Mouse (Mus musculus): Measurements from ENCODE around the gene Ifit1bl1. TPM values are rescaled to one million over a fixed set of nuclear protein-coding genes. Genes with fewer than 3 reads are reported as not detected.

Ifit1bl1 gene
- polyA plus RNA-seq, 1 experiment from 2014 or later: 2.4 TPM

- Histone ChIP-seq H3K9ac (ENCODE audit: low read depth, low read length) (no peak overlapping the region), H3K27ac (ENCODE audit: low read length) (no peak overlapping the region), H3K27me3 (ENCODE audit: control insufficient read depth, insufficient read depth, low read depth, low read length) (no peaks in the 10 kb centered on the region), H3K36me3 (ENCODE audit: control insufficient read depth, insufficient read depth, low read length) (peaks cover 3% of the 10 kb centered on the region; the same call in 1 of the 2 replicates), H3K4me2 (ENCODE audit: low read length) (no peak overlapping the region), H3K4me1 (ENCODE audit: control insufficient read depth, insufficient read depth, low read length) (no peaks in the 10 kb centered on the region), H3K4me3 (ENCODE audit: low read depth, low read length) (no peak overlapping the region), H3K9me3 (replicated peaks; ENCODE audit: control insufficient read depth, low read length, poor library complexity, severe bottlenecking) (no peaks in the 10 kb centered on the region)
- no peak for ATAC-seq
- 65% methylated on average over 1 of the region's 1 CpGs for WGBS
Measured at GRCm38 (mm10) chr19:34577121-34577520, 24.6 kb downstream of the Ifit1bl1 start.

GRCm38 (mm10) chr19:34573650-34574049 is 28.1 kb downstream of the Ifit1bl1 start:
- ATAC-seq: no peak
- Histone ChIP-seq H3K4me1 (ENCODE audit: control insufficient read depth, insufficient read depth, low read length) (no peaks in the 10 kb centered on the region), H3K27me3 (ENCODE audit: control insufficient read depth, insufficient read depth, low read depth, low read length) (no peaks in the 10 kb centered on the region), H3K9me3 (replicated peaks; ENCODE audit: control insufficient read depth, low read length, poor library complexity, severe bottlenecking) (no peaks in the 10 kb centered on the region), H3K9ac (ENCODE audit: low read depth, low read length) (no peak overlapping the region), H3K36me3 (ENCODE audit: control insufficient read depth, insufficient read depth, low read length) (peaks cover 3% of the 10 kb centered on the region; the same call in 1 of the 2 replicates), H3K27ac (ENCODE audit: low read length) (no peak overlapping the region), H3K4me2 (ENCODE audit: low read length) (no peak overlapping the region), H3K4me3 (ENCODE audit: low read depth, low read length) (no peak overlapping the region)
- 97% methylated on average over 5 of the region's 5 CpGs for WGBS

DNA sequence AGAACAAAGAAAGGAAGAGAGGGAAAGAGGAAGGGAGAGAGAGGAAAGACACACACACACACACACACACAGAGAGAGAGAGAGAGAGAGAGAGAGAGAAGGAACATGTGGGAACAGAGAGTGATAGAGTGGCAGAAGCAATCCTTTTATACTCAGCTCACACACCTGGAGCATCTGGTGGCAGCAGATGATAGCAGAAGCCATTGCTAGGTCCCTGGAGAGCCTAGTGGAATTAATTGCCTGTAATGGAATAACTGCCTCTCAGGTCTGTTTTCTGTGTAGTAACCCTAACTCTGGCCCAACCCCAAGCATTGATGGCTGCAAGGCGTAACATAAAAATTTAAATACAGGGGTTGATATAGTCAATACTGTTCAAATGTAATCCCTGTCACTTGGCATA is 30.7 kb downstream of the Ifit1bl1 start:
- H3K27me3 ChIP-seq (ENCODE audit: control insufficient read depth, insufficient read depth, low read depth, low read length): no peaks in the 10 kb centered on the region
- 88% methylated on average over 1 of the region's 1 CpGs for WGBS
- no peak overlapping the region for H3K27ac ChIP-seq (ENCODE audit: low read length)
- no peak overlapping the region for H3K9ac ChIP-seq (ENCODE audit: low read depth, low read length)
- H3K9me3 ChIP-seq (replicated peaks; ENCODE audit: control insufficient read depth, low read length, poor library complexity, severe bottlenecking): no peaks in the 10 kb centered on the region
- no peak overlapping the region for H3K4me3 ChIP-seq (ENCODE audit: low read depth, low read length)
- peak; percentile 54 for ATAC-seq
- H3K4me1 ChIP-seq (ENCODE audit: control insufficient read depth, insufficient read depth, low read length): no peaks in the 10 kb centered on the region
- no peak overlapping the region for H3K4me2 ChIP-seq (ENCODE audit: low read length)
- H3K36me3 ChIP-seq (ENCODE audit: control insufficient read depth, insufficient read depth, low read length): peaks cover 3% of the 10 kb centered on the region; the same call in 1 of the 2 replicates

- Histone ChIP-seq H3K4me3 (ENCODE audit: low read depth, low read length) (no peak overlapping the region), H3K9me3 (replicated peaks; ENCODE audit: control insufficient read depth, low read length, poor library complexity, severe bottlenecking) (no peaks in the 10 kb centered on the region), H3K36me3 (ENCODE audit: control insufficient read depth, insufficient read depth, low read length) (peaks cover 3% of the 10 kb centered on the region; the same call in 1 of the 2 replicates), H3K4me2 (ENCODE audit: low read length) (no peak overlapping the region), H3K27ac (ENCODE audit: low read length) (no peak overlapping the region), H3K9ac (ENCODE audit: low read depth, low read length) (no peak overlapping the region), H3K27me3 (ENCODE audit: control insufficient read depth, insufficient read depth, low read depth, low read length) (no peaks in the 10 kb centered on the region), H3K4me1 (ENCODE audit: control insufficient read depth, insufficient read depth, low read length) (no peaks in the 10 kb centered on the region)
- WGBS: 72% methylated on average over 4 of the region's 4 CpGs
- ATAC-seq: no peak
Measured at GRCm38 (mm10) chr19:34569896-34570476, 31.8 kb downstream of the Ifit1bl1 start.

DNA sequence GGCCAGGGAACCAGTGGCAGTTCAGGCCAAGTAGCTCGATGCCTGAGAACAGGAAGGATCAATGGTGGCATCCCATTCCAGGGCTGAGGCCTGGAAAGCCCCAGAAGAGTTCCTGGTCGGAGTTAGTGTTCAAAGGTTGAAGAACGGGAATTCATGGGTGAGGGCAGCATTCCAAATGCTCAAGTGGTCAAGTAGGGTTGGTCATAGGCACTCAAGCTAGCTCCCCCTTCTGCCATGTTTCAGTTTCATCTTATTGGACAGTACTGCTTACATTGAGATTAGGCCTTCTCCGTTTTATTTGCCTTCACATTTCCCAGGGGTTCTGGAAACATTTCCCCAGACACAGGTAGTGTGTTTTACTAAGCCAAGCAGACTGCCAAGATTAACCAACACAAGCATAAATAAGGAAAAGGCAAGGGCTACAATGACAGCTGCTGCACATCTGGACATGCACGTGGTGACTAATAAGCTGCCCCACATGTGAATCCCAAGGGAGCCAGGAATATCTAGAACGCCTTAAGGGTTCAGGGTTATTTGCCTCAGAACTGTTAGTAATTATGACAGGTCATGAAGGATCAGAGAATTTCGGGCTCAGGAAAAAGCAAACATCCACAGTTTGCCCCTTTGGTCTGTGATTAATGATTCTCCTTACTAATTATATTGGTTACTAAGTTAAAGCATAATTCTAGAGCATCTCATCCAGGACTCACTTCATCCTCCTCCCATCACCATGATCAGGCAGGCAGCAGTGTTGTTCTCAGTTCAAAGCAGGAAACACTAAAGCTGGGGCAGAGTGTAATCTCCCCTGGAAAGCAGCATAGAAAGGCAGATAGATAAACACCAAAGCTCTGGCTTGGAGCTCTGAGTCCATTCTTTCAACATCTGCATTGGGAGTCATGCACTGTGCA is 32.5 kb downstream of the Ifit1bl1 start:
- H3K4me3 ChIP-seq (ENCODE audit: low read depth, low read length): no peak overlapping the region
- H3K9ac ChIP-seq (ENCODE audit: low read depth, low read length): no peak overlapping the region
- H3K36me3 ChIP-seq (ENCODE audit: control insufficient read depth, insufficient read depth, low read length): peaks cover 3% of the 10 kb centered on the region; the same call in 1 of the 2 replicates
- H3K4me1 ChIP-seq (ENCODE audit: control insufficient read depth, insufficient read depth, low read length): no peaks in the 10 kb centered on the region
- 75% methylated on average over 7 of the region's 7 CpGs for WGBS
- no peaks in the 10 kb centered on the region for H3K9me3 ChIP-seq (replicated peaks; ENCODE audit: control insufficient read depth, low read length, poor library complexity, severe bottlenecking)
- no peak for ATAC-seq
- no peak overlapping the region for H3K27ac ChIP-seq (ENCODE audit: low read length)
- H3K4me2 ChIP-seq (ENCODE audit: low read length): no peak overlapping the region
- H3K27me3 ChIP-seq (ENCODE audit: control insufficient read depth, insufficient read depth, low read depth, low read length): no peaks in the 10 kb centered on the region

DNA sequence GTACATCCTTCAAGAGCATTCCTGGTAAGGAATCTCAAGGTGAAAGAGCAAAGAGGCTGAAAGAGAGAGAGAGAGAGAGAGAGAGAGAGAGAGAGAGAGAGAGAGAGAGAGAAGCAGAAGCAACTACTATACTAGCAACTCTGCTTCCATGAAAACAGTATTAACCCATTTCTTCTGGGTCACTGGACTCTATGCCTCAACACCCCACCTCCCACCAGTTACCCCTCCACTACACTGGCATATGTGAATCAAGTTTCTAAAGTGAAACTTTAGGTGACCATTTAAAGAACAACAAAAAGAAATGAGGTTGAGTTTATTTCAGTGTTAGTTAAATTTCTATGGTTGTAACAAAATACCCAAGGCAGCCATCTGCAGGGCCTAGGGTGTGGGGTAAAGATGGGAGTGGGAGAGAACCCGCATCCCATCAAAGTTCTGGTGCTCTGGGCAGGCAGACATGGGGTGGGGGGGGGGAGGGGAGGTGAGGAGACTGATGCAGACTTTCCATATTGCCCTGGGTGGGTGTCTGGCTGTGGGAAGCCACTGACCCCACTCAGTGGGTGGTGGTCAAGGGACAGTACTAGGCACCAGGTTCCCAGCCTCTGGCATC is 35.5 kb downstream of the Ifit1bl1 start:
- WGBS: 78% methylated on average over 1 of the region's 1 CpGs

DNA sequence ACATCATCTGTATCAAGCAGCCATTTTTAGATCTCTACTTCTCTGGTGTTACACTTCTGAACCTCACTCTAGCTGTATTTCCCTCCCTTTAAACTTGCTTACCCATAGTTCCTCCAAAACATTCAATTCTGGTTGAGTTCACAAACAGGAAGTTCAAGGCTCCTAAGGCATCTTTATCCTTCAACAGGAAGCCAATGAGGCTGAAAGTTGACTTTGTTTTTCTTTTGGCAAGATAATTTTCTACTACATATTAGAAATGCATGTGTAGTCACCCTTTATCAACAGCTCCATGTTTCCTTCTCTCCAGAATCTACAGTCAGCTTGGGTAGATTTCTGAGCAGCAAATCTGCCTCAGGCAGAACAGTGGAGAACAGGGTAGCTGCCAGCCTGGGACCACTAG is 39.2 kb downstream of the Ifit1bl1 start:
- no peaks in the 10 kb centered on the region for H3K27me3 ChIP-seq (ENCODE audit: control insufficient read depth, insufficient read depth, low read depth, low read length)
- no peak overlapping the region for H3K9ac ChIP-seq (ENCODE audit: low read depth, low read length)
- no peaks in the 10 kb centered on the region for H3K36me3 ChIP-seq (ENCODE audit: control insufficient read depth, insufficient read depth, low read length)
- H3K4me3 ChIP-seq (ENCODE audit: low read depth, low read length): no peak overlapping the region
- no peak overlapping the region for H3K4me2 ChIP-seq (ENCODE audit: low read length)
- H3K4me1 ChIP-seq (ENCODE audit: control insufficient read depth, insufficient read depth, low read length): no peaks in the 10 kb centered on the region
- ATAC-seq: no peak
- H3K9me3 ChIP-seq (replicated peaks; ENCODE audit: control insufficient read depth, low read length, poor library complexity, severe bottlenecking): no peaks in the 10 kb centered on the region
- H3K27ac ChIP-seq (ENCODE audit: low read length): no peak overlapping the region

More for the DNA sequence above, 35.5 kb downstream of the Ifit1bl1 start:
- Histone ChIP-seq H3K4me3 (ENCODE audit: low read depth, low read length) (no peak overlapping the region), H3K36me3 (ENCODE audit: control insufficient read depth, insufficient read depth, low read length) (no peaks in the 10 kb centered on the region), H3K4me2 (ENCODE audit: low read length) (no peak overlapping the region), H3K9me3 (replicated peaks; ENCODE audit: control insufficient read depth, low read length, poor library complexity, severe bottlenecking) (no peaks in the 10 kb centered on the region), H3K9ac (ENCODE audit: low read depth, low read length) (no peak overlapping the region), H3K27ac (ENCODE audit: low read length) (no peak overlapping the region), H3K4me1 (ENCODE audit: control insufficient read depth, insufficient read depth, low read length) (no peaks in the 10 kb centered on the region), H3K27me3 (ENCODE audit: control insufficient read depth, insufficient read depth, low read depth, low read length) (no peaks in the 10 kb centered on the region)
- no peak for ATAC-seq

DNA sequence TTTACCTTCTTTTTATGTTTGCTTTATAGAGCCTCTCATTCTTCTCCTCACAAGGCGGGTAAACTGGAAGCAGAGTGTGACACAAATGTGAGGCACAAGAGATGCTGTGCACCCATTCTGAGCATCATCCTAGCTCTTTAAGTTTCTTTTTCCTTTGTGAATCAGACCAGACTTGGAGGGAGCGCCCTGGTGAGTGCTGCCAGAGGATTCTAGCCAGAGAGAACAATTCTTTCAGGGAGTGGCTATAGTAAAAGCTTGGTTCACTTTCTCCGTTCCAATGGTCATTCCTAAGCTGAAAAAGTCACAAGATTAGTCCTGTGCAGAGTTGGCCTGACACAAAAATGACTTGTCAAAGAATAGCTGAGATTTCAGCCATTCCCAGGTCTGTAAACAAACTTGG is 45.1 kb downstream of the Ifit1bl1 start:
- WGBS: 66% methylated on average over 3 of the region's 3 CpGs
- peaks cover 7% of the 10 kb centered on the region; the same call in 1 of the 2 replicates for H3K4me1 ChIP-seq (ENCODE audit: control insufficient read depth, insufficient read depth, low read length)
- H3K36me3 ChIP-seq (ENCODE audit: control insufficient read depth, insufficient read depth, low read length): no peaks in the 10 kb centered on the region
- H3K27me3 ChIP-seq (ENCODE audit: control insufficient read depth, insufficient read depth, low read depth, low read length): no peaks in the 10 kb centered on the region
- no peak overlapping the region for H3K27ac ChIP-seq (ENCODE audit: low read length)
- ATAC-seq: no peak
- H3K4me3 ChIP-seq (ENCODE audit: low read depth, low read length): no peak overlapping the region
- H3K9ac ChIP-seq (ENCODE audit: low read depth, low read length): no peak overlapping the region
- no peaks in the 10 kb centered on the region for H3K9me3 ChIP-seq (replicated peaks; ENCODE audit: control insufficient read depth, low read length, poor library complexity, severe bottlenecking)
- no peak overlapping the region for H3K4me2 ChIP-seq (ENCODE audit: low read length)

- no peak overlapping the region for H3K27ac ChIP-seq (ENCODE audit: low read length)
- no peak overlapping the region for H3K4me2 ChIP-seq (ENCODE audit: low read length)
- ATAC-seq: no peak
- H3K4me3 ChIP-seq (ENCODE audit: low read depth, low read length): no peak overlapping the region
- H3K36me3 ChIP-seq (ENCODE audit: control insufficient read depth, insufficient read depth, low read length): no peaks in the 10 kb centered on the region
- no peaks in the 10 kb centered on the region for H3K9me3 ChIP-seq (replicated peaks; ENCODE audit: control insufficient read depth, low read length, poor library complexity, severe bottlenecking)
- no peaks in the 10 kb centered on the region for H3K27me3 ChIP-seq (ENCODE audit: control insufficient read depth, insufficient read depth, low read depth, low read length)
- H3K9ac ChIP-seq (ENCODE audit: low read depth, low read length): no peak overlapping the region
- peaks cover 11% of the 10 kb centered on the region for H3K4me1 ChIP-seq (ENCODE audit: control insufficient read depth, insufficient read depth, low read length)
Measured at GRCm38 (mm10) chr19:34554061-34554460, 47.7 kb downstream of the Ifit1bl1 start.
